Mouse (Mus musculus) heart, adult 18-20 months (tissue): ENCODE results near the gene Cpe. TPM values are rescaled to one million over a fixed set of nuclear protein-coding genes. Genes with fewer than 3 reads are reported as not detected.
A peak's percentile ranks its signal among the peaks of the same experiment; 100 is the strongest.

Experiments
- DNase-seq, 2 experiments: peaks; one replicate each; pipeline ENCODE4 v3.0.0; 2021 to 2022; ENCODE audit warnings: mixed read lengths in 1 of 2
- total RNA-seq, 2 experiments: library from RNA; stranded (reverse); gene quantifications; 2 replicates each; pipeline ENCODE4 v1.2.3; 2021

Gene Cpe
- total RNA-seq, 2 experiments from 2014 or later: 259 to 260 TPM

GRCm38 (mm10) chr8:64632169-64632568, 60.7 kb downstream of the Cpe start:
- DNase-seq: no peak

- no peak for DNase-seq
Measured at GRCm38 (mm10) chr8:64631761-64632160, 61.1 kb downstream of the Cpe start.

GRCm38 (mm10) chr8:64629034-64629760, 63.7 kb downstream of the Cpe start:
- no peak for DNase-seq

GRCm38 (mm10) chr8:64628039-64628438, 64.8 kb downstream of the Cpe start:
- no peak for DNase-seq

- DNase-seq: no peak
Measured at GRCm38 (mm10) chr8:64624603-64625037, 68.2 kb downstream of the Cpe start.

GRCm38 (mm10) chr8:64620365-64621150, 72.3 kb downstream of the Cpe start:
- peak; percentile 22 to 26 for DNase-seq

GRCm38 (mm10) chr8:64619661-64620060, 73.2 kb downstream of the Cpe start:
- DNase-seq: no peak

- peak; percentile 42 to 62 for DNase-seq
Measured at GRCm38 (mm10) chr8:64618618-64619017, 74.2 kb downstream of the Cpe start.

GRCm38 (mm10) chr8:64616566-64616965, 76.3 kb downstream of the Cpe start:
- no peak for DNase-seq

GRCm38 (mm10) chr8:64615459-64615858, 77.4 kb downstream of the Cpe start:
- DNase-seq: no peak

- no peak for DNase-seq
Measured at GRCm38 (mm10) chr8:64613663-64614062, 79.2 kb downstream of the Cpe start.

GRCm38 (mm10) chr8:64611210-64611974, 81.5 kb downstream of the Cpe start:
- no peak for DNase-seq

- no peak for DNase-seq
Measured at GRCm38 (mm10) chr8:64608931-64609330, 83.9 kb downstream of the Cpe start.

- DNase-seq: no peak
Measured at GRCm38 (mm10) chr8:64606015-64606414, 86.8 kb downstream of the Cpe start.

- DNase-seq: no peak
Measured at GRCm38 (mm10) chr8:64598206-64598605, 94.6 kb downstream of the Cpe start.

GRCm38 (mm10) chr8:64597042-64597970, 95.5 kb downstream of the Cpe start:
- peak; percentile 36 to 83 for DNase-seq

GRCm38 (mm10) chr8:64596396-64596795, 96.5 kb downstream of the Cpe start:
- no peak for DNase-seq

- DNase-seq: no peak
Measured at GRCm38 (mm10) chr8:64590456-64590855, 102.4 kb downstream of the Cpe start.

- DNase-seq: no peak
Measured at GRCm38 (mm10) chr8:64582887-64583286, 110.0 kb downstream of the Cpe start.

- no peak for DNase-seq
Measured at GRCm38 (mm10) chr8:64578221-64578620, 114.6 kb downstream of the Cpe start.

- DNase-seq: peak in 1 of 2 experiments; percentile 13
Measured at GRCm38 (mm10) chr8:64575001-64575400, 117.9 kb downstream of the Cpe start.
